Mouse (Mus musculus) intestine, embryonic 14.5 days (tissue): ENCODE data around the gene Smu1. TPM values are rescaled to one million over a fixed set of nuclear protein-coding genes. Genes with fewer than 3 reads are reported as not detected.

Experiments used
- ATAC-seq: fragments of 200-750 bp; cut with Nextera tagmentation; replicated peaks from 2 replicates; pipeline ENCODE4 v1.8.0; 2017; ENCODE audit warnings: low read depth, moderate number of reproducible peaks, moderate TSS enrichment, moderate library complexity; ENCODE audit not compliant: low FRiP score, low TSS enrichment
- DNase-seq: peaks from one replicate; pipeline ENCODE4 v3.0.0-alpha.2; 2018; ENCODE audit warnings: low spot score
- H3K27ac ChIP-seq: fragments of 300-500 bp; sonication (generic); 2 replicates; pipeline ENCODE4 v1.5.1; 2014; ENCODE audit warnings: low read depth, mild to moderate bottlenecking, control low read depth
- H3K27me3 ChIP-seq: fragments of 300-500 bp; sonication (generic); replicated peaks from 2 replicates; pipeline ENCODE4 v1.6.1; 2014; ENCODE audit warnings: low read length, control low read depth; ENCODE audit not compliant: control insufficient read depth, insufficient read depth
- H3K36me3 ChIP-seq: fragments of 300-500 bp; sonication (generic); 2 replicates; pipeline ENCODE4 v1.6.1; 2014; ENCODE audit warnings: low read length, control low read depth; ENCODE audit not compliant: control insufficient read depth, insufficient read depth
- H3K4me1 ChIP-seq: fragments of 300-500 bp; sonication (generic); replicated peaks from 2 replicates; pipeline ENCODE4 v1.6.1; 2014; ENCODE audit warnings: low read length, control low read depth, mixed read lengths; ENCODE audit not compliant: control insufficient read depth, insufficient read depth
- H3K4me2 ChIP-seq: fragments of 300-500 bp; sonication (generic); 2 replicates; pipeline ENCODE4 v1.6.1; 2014; ENCODE audit warnings: low read length
- H3K4me3 ChIP-seq: fragments of 300-500 bp; sonication (generic); 2 replicates; pipeline ENCODE4 v1.5.1; 2014; ENCODE audit warnings: low read depth, low read length, control low read depth, mixed read lengths
- H3K9ac ChIP-seq: fragments of 300-500 bp; sonication (generic); 2 replicates; pipeline ENCODE4 v1.6.1; 2014; ENCODE audit warnings: mild to moderate bottlenecking, low read length
- H3K9me3 ChIP-seq: fragments of 300-500 bp; sonication (generic); 2 replicates; pipeline ENCODE4 v1.6.1; 2016; ENCODE audit warnings: low read length, control low read depth; ENCODE audit not compliant: control insufficient read depth
- WGBS: fragments of 180-500 bp; shearing (Covaris S2); extraction: QIAGEN DNeasy Blood & Tissue Kit; methylation state at CpG from one replicate; pipeline ENCODE4 v1.1.7; 2014; 5-methylcytosine and 5-hydroxymethylcytosine counted together
- polyA plus RNA-seq: library from polyadenylated mRNA; unstranded; fragments of >200 nt; fragmentation: Nextera tagmentation; extraction: Ambion mirVana; gene quantifications from 2 replicates; pipeline ENCODE4 v1.2.1, GENCODE M21; 2014

Gene Smu1
- polyA plus RNA-seq, 1 experiment from 2014 or later = 155 TPM

DNA sequence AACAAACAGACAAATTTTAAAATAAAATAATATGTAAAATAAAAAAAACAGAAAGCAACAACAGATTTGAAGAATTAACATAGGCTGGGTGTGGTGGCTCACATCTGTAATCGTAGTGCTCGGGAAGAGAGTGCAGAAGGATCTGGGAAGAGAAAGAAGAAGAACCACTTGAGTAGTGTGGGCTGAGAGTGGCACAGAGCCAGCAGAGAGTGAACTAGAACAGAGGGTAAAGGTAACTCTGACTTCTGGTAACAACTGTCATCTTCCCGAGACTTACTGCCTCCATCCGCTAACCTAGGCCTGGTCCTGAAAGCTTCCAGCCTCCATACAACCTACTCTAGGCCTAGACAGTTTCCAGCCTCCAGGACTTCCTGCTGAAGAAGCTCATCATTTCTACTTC lies 33.5 kb upstream of the Smu1 start:
- no peak overlapping the region for H3K4me2 ChIP-seq
- no peak overlapping the region for H3K27ac ChIP-seq
- H3K4me1 ChIP-seq = no peaks in the 10 kb centered on the region
- H3K9me3 ChIP-seq = 0 out of 2 replicates have a peak, but pooled peaks cover 4% of the 10 kb centered on the region
- no peaks in the 10 kb centered on the region for H3K36me3 ChIP-seq
- H3K27me3 ChIP-seq = no peaks in the 10 kb centered on the region
- H3K9ac ChIP-seq = no peak overlapping the region
- ATAC-seq = no peak
- no peak for DNase-seq
- H3K4me3 ChIP-seq = no peak overlapping the region
- 82% methylated on average over 4 of the region's 4 CpGs for WGBS

DNA sequence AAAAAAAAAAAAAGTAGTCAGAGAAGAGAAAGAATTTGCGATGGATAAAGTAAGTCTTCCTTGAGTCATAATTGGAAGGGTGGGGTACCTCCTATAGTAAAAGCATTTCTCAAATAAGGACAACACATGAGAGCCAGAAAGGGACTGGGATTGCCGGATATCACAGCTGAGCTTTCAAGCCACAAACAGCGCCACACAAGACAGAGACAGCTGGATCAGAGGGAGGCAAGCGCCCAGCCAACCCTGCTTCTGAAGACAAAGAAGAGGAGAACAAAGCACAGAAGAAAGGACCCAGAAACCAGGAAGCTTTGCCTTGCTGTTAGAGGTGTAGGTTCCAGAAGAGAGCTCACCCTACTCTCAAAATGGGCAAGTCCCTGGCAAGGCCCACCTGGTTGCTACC lies 28.9 kb upstream of the Smu1 start:
- H3K9ac ChIP-seq = no peak overlapping the region
- peaks cover 3% of the 10 kb centered on the region; the same call in 1 of the 2 replicates for H3K4me1 ChIP-seq
- 83% methylated on average over 4 of the region's 4 CpGs for WGBS
- no peak overlapping the region for H3K4me2 ChIP-seq
- no peak overlapping the region for H3K4me3 ChIP-seq
- H3K27me3 ChIP-seq = no peaks in the 10 kb centered on the region
- ATAC-seq (no peak), DNase-seq (no peak)
- no peak overlapping the region for H3K27ac ChIP-seq
- no peaks in the 10 kb centered on the region for H3K36me3 ChIP-seq
- H3K9me3 ChIP-seq = no peaks in the 10 kb centered on the region

DNA sequence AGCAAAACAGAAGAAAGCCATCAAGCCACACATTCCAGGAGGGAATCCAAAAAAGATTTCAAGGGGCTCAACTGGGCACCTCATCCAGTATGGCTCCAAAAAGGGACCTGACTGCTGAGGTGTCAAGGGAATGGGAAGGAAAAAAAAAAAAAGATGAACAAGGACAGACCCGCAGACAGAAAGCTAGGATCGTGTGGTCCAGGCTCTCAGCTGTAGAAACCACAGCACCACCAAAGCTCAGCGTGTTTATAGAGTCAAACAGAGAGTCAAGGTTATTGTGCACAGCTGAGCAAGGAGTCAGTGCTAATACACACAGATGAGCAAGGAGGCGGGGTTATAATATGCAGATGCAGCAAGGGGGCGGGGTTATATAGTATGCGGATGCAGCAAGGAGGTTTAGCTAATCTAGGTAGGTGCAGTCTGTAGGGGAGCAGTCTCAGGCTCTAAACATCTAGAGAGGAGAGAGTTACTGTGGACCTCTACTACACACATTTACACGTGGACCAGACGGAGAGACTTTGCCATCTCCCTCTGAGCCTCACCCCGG lies 28.0 kb upstream of the Smu1 start:
- H3K9me3 ChIP-seq = no peaks in the 10 kb centered on the region
- H3K9ac ChIP-seq = no peak overlapping the region
- no peak for DNase-seq
- no peak overlapping the region for H3K4me3 ChIP-seq
- no peaks in the 10 kb centered on the region for H3K27me3 ChIP-seq
- WGBS = 70% methylated on average over 9 of the region's 9 CpGs
- no peak for ATAC-seq
- H3K4me2 ChIP-seq = no peak overlapping the region
- no peaks in the 10 kb centered on the region for H3K36me3 ChIP-seq
- H3K27ac ChIP-seq = no peak overlapping the region
- peaks cover 7% of the 10 kb centered on the region for H3K4me1 ChIP-seq

DNA sequence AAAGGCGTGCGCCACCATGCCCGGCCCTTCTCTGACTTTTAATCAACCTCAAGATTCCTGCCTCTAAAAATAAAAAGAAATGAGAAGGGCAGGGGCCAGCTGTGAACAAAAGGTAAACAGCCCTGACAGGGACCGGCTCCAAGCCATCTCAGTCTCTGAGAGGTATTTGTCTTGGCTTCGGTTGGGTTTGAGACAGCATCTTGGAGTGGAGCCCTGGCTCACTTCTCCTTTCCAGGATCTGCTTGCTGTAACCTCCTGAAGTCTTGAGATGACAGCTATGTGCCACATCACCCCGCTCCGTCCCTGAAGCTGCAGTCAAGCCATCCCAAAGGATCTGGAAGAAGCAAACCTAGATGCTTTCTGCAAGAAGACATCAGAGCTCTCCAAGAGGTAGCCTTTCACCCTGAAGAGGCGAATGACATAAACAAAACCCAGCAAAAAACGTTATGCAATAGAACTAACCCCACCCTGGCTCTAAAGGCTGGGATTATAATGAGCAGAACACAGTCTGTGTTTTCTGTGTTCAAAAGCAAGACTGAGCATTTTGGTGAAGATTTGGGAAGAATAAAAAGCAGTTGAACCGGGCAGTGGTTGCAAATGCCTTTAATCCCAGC lies 26.9 kb upstream of the Smu1 start:
- Histone ChIP-seq H3K4me2 (no peak overlapping the region), H3K27ac (no peak overlapping the region), H3K36me3 (no peaks in the 10 kb centered on the region), H3K4me1 (peaks cover 7% of the 10 kb centered on the region), H3K9ac (no peak overlapping the region), H3K9me3 (no peaks in the 10 kb centered on the region), H3K4me3 (no peak overlapping the region), H3K27me3 (no peaks in the 10 kb centered on the region)
- ATAC-seq (no peak), DNase-seq (no peak)
- WGBS = 60% methylated on average over 10 of the region's 10 CpGs

DNA sequence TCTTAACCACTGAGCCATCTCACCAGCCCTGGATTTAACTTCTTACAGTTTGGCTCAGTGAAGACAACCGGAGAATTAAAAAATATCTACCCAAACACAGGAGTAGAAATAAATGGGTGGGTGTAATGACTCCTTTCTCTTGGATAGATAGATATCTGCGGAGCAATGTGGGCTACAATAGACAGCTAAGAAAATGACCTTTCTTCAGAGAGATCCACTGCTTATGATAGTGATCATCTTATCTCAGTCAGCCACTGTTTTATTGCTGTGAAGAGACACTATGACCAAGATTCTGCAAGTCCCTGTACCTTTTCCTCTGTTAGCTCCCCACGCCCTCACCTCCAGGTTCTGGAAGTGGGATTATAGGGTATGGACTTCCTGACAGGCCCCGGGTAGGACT lies 25.3 kb upstream of the Smu1 start:
- no peak overlapping the region for H3K4me2 ChIP-seq
- H3K36me3 ChIP-seq = no peaks in the 10 kb centered on the region
- no peak overlapping the region for H3K9ac ChIP-seq
- H3K27me3 ChIP-seq = no peaks in the 10 kb centered on the region
- peaks cover 7% of the 10 kb centered on the region for H3K4me1 ChIP-seq
- no peak for ATAC-seq
- 82% methylated on average over 4 of the region's 4 CpGs for WGBS
- H3K9me3 ChIP-seq = no peaks in the 10 kb centered on the region
- no peak overlapping the region for H3K27ac ChIP-seq
- no peak overlapping the region for H3K4me3 ChIP-seq
- DNase-seq = no peak

DNA sequence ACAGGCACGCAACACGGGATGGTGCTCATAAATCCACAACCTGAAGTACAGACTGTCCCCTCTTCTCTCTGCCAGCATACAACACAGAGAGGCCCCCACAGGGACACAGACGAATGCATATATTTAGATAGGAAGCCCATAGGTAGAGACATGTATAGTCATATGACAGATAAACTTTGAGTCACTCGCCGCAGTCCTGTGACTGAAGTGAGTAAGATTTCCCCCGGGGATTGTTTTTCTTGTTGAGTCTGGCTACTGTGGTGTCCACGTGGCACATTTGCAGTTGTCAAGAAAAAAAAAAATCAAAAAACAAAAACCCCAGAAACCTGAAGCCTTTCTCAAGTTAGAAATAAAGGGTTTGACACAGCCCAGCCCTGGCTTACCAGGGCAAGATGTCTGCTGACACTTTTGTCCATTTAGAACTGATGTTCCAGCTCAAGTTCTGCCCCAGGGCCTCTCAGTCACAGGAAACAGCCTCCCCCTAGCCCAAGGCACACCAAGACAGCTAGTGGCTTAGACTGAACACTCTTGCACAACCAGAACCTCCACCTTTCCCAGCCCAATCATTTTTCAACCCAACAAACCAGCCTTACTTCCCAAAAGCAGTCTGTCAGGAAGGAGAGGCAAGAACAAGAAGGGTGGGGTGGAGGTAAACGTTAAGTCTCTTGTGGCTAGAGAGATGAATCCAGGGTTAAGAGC lies 24.2 kb upstream of the Smu1 start:
- Histone ChIP-seq H3K4me1 (peaks cover 7% of the 10 kb centered on the region), H3K4me2 (no peak overlapping the region), H3K27me3 (no peaks in the 10 kb centered on the region), H3K4me3 (no peak overlapping the region), H3K9ac (no peak overlapping the region), H3K27ac (no peak overlapping the region), H3K36me3 (no peaks in the 10 kb centered on the region), H3K9me3 (no peaks in the 10 kb centered on the region)
- WGBS = 31% methylated on average over 8 of the region's 8 CpGs
- ATAC-seq (no peak), DNase-seq (no peak)

DNA sequence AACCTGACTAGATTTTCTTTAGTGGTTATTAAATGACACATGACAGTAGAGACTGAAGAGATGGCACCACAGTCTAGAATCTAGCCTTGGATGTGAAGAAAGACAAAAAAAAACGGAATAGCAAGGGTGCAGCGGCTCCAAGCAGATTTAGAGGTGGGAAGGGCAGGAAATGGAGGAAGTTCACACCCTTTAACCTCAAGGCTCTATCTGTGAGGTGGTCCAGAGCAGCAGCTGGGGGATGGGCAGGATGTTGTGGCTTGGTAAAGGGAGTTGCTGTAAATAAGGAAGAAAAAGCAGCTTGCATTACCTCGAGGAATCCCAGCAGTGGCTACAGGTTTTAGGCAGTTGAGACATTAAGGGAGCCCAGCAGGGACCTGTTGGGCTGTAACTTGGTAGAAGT lies 23.4 kb upstream of the Smu1 start:
- H3K4me2 ChIP-seq = no peak overlapping the region
- H3K9me3 ChIP-seq = no peaks in the 10 kb centered on the region
- no peak overlapping the region for H3K9ac ChIP-seq
- peaks cover 7% of the 10 kb centered on the region for H3K4me1 ChIP-seq
- ATAC-seq = no peak
- 17% methylated on average over 3 of the region's 3 CpGs for WGBS
- DNase-seq = no peak
- no peaks in the 10 kb centered on the region for H3K27me3 ChIP-seq
- no peak overlapping the region for H3K4me3 ChIP-seq
- H3K36me3 ChIP-seq = no peaks in the 10 kb centered on the region
- no peak overlapping the region for H3K27ac ChIP-seq

DNA sequence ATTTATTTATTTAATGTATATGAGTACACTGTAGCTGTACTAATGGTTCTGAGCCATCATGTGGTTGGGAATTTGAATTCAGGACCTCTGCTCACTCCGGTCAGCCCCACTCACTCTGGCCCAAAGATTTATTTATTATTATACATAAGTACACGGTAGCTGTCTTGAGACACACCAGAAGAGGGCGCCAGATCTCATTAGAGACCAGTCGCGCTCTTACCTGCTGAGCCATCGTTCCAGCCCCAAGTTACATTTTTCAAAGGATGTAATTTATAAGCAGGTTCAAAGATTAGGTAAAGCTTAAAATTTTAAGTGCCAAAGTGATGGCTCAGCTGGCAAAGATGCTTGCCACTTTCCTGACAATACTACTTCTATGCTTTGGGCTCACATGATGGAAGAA lies 20.9 kb upstream of the Smu1 start:
- WGBS = 84% methylated on average over 6 of the region's 6 CpGs
- ATAC-seq (no peak), DNase-seq (no peak)
- Histone ChIP-seq H3K4me1 (peaks cover 12% of the 10 kb centered on the region), H3K36me3 (no peaks in the 10 kb centered on the region), H3K27ac (no peak overlapping the region), H3K4me3 (no peak overlapping the region), H3K9me3 (no peaks in the 10 kb centered on the region), H3K9ac (no peak overlapping the region), H3K4me2 (no peak overlapping the region), H3K27me3 (no peaks in the 10 kb centered on the region)

DNA sequence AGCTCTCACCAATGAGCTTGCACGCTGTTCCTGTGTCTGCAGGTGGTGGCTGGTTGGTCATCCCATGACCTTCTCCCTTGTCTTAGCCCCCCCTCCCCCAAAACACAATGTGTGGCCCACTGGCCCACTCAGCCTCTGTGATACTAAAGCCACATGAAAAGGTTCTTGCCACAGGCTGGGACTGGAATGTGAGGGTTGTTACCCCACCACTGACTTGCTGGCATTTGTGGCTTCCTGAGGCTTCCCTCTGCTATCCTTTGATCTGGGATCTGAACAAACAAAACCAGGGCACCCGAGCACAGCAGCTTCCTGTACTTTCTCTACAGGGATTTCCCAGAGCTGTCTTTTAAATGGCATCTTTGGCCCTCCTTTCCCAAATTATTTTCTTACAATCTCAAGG lies 19.4 kb upstream of the Smu1 start:
- H3K4me2 ChIP-seq = no peak overlapping the region
- no peak overlapping the region for H3K9ac ChIP-seq
- H3K4me3 ChIP-seq = no peak overlapping the region
- WGBS = 35% methylated on average over 2 of the region's 2 CpGs
- H3K27me3 ChIP-seq = no peaks in the 10 kb centered on the region
- DNase-seq (no peak), ATAC-seq (no peak)
- no peak overlapping the region for H3K27ac ChIP-seq
- no peaks in the 10 kb centered on the region for H3K36me3 ChIP-seq
- peaks cover 12% of the 10 kb centered on the region for H3K4me1 ChIP-seq
- no peaks in the 10 kb centered on the region for H3K9me3 ChIP-seq
